Mouse (Mus musculus): Measurements from ENCODE around the gene Selenop.
"Not testable (repeated sequence)": the region's sequence is repeated elsewhere in the genome, so short reads cannot be mapped to it uniquely, and the experiment has no call there.

The Selenop gene

GRCm38 (mm10) chr15:3268247-3268646 is at the start of gene Selenop:
Selenop (plus strand) TSS chr15:3268547.
- DNase-seq (ENCODE audit: low spot score in 2 of 2), result no peak

- not testable (repeated sequence) for DNase-seq (ENCODE audit: low spot score in 2 of 2)
These were observed 49.7 kb upstream of the Selenop start for GRCm38 (mm10) chr15:3218668-3219067.

GRCm38 (mm10) chr15:3222803-3223437 is 45.4 kb upstream of the Selenop start:
- no peak for DNase-seq (ENCODE audit: low spot score in 2 of 2)

GRCm38 (mm10) chr15:3226573-3226972 is 41.8 kb upstream of the Selenop start:
- no peak for DNase-seq (ENCODE audit: low spot score in 2 of 2)

GRCm38 (mm10) chr15:3228185-3228584 is 40.2 kb upstream of the Selenop start:
- DNase-seq (ENCODE audit: low spot score in 2 of 2), result no peak

- DNase-seq (ENCODE audit: low spot score in 2 of 2), result no peak
These were observed 39.4 kb upstream of the Selenop start for GRCm38 (mm10) chr15:3228990-3229389.

GRCm38 (mm10) chr15:3231004-3231403 is 37.3 kb upstream of the Selenop start:
- DNase-seq (ENCODE audit: low spot score in 2 of 2), result no peak

GRCm38 (mm10) chr15:3232168-3232835 is 36.0 kb upstream of the Selenop start:
- DNase-seq (ENCODE audit: low spot score in 2 of 2), result no peak

- DNase-seq (ENCODE audit: low spot score in 2 of 2), result no peak
These were observed 34.4 kb upstream of the Selenop start for GRCm38 (mm10) chr15:3233837-3234551.

- DNase-seq (ENCODE audit: low spot score in 2 of 2), result no peak
These were observed 32.0 kb upstream of the Selenop start for GRCm38 (mm10) chr15:3236338-3236737.

- no peak for DNase-seq (ENCODE audit: low spot score in 2 of 2)
These were observed 30.4 kb upstream of the Selenop start for GRCm38 (mm10) chr15:3237963-3238362.

- DNase-seq (ENCODE audit: low spot score in 2 of 2), result not testable (repeated sequence)
These were observed 23.3 kb upstream of the Selenop start for GRCm38 (mm10) chr15:3245036-3245435.

- DNase-seq (ENCODE audit: low spot score in 2 of 2), result no peak
These were observed 17.7 kb upstream of the Selenop start for GRCm38 (mm10) chr15:3250620-3251019.

- DNase-seq (ENCODE audit: low spot score in 2 of 2), result no peak
These were observed 17.2 kb upstream of the Selenop start for GRCm38 (mm10) chr15:3251031-3251717.

GRCm38 (mm10) chr15:3251718-3252067 is 16.7 kb upstream of the Selenop start:
- no peak for DNase-seq (ENCODE audit: low spot score in 2 of 2)

GRCm38 (mm10) chr15:3259025-3259424 is 9.3 kb upstream of the Selenop start:
- no peak for DNase-seq (ENCODE audit: low spot score in 2 of 2)

- no peak for DNase-seq (ENCODE audit: low spot score in 2 of 2)
These were observed 8.0 kb upstream of the Selenop start for GRCm38 (mm10) chr15:3260309-3260708.

GRCm38 (mm10) chr15:3262883-3263282 is 5.5 kb upstream of the Selenop start:
- no peak for DNase-seq (ENCODE audit: low spot score in 2 of 2)

- DNase-seq (ENCODE audit: low spot score in 2 of 2), result no peak
These were observed 4.1 kb upstream of the Selenop start for GRCm38 (mm10) chr15:3264293-3264692.

- DNase-seq (ENCODE audit: low spot score in 2 of 2), result no peak
These were observed 3.5 kb upstream of the Selenop start for GRCm38 (mm10) chr15:3264828-3265227.

GRCm38 (mm10) chr15:3269496-3269895 is 1.1 kb downstream of the Selenop start:
- no peak for DNase-seq (ENCODE audit: low spot score in 2 of 2)

GRCm38 (mm10) chr15:3269996-3270645 is 1.8 kb downstream of the Selenop start:
- DNase-seq (ENCODE audit: low spot score in 2 of 2), result no peak

Measured in cerebellum, postnatal 4 days (tissue).